Comparison of ENCODE assay signal across 16 mouse cellular contexts in the genomic region with DNA sequence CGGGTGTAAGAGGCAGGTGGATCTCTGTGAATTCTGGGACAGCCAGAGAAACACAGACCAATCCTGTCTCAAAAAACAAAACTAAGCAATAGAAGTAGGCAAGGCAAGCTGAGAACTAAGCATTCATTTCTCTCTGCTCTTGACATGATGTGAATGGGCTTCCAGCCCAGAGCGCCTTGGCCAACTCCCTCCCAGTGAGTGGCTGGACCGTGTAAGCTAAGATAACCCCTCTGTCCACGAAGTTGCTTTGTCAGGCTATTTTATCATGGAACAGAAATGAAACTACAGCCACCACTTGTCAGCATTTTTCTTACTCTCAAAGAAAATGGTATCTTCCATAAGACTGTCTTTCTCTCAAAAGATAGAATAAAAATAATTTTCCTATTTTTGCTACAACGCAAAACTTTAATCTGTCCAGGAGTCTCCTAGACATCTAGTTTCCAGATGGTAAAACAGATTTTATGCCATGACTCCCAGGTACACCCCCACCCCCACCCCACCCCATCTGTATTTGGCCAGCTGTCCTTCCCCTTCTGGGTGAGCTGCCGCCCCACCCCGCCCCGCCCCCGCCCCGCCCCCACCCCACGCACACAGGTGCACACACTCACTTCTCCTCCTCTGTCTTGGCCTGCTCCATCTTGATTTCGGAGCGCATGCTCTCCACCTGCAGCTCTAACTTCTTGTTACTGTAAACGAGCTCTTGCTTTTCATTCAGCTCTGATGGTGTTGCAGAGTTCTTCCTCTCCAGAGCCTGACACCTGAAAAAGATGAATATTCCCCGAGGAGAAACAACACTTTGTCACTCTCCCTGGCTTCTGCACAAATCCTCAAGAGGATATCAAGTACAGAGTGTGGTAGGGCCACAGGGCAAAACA. TPM values are rescaled to one million over a fixed set of nuclear protein-coding genes. Genes with fewer than 3 reads are reported as not detected.
DNase-seq lines count a peak whose midpoint lies in the region; ATAC-seq and TF ChIP-seq lines count a peak whose summit lies in the region.
"Had no signal": no experiment of that assay in that cellular context is flagged by ENCODE, and none has a peak within 500 bp of the region (broad histone marks: within the 10 kb centered on the region; RNA-seq: fewer than 3 reads in every experiment).

No protein-coding gene starts in this region.

- DNase-seq in gastrocnemius, adult 18-20 months (ENCODE audit: low spot score) = peak; percentile 57
- no peak for DNase-seq in gastrocnemius, postnatal 25 days
- peak; percentile 44 for DNase-seq in lung, embryonic 14.5 days
- no peak for DNase-seq in lung, adult 18-20 months
- DNase-seq in skeletal muscle tissue, adult 2 months (ENCODE audit: low read depth, low spot score) = peak; percentile 65
- no peak for DNase-seq in c-Kit-positive CD71-positive TER-119-positive erythroid progenitor cells, embryonic 14.5 days (ENCODE audit: low spot score)
- DNase-seq: cerebellum, postnatal 36 days had no signal

- no peaks in the 10 kb centered on the region; the same call in 1 of the 2 replicates for H3K4me1 ChIP-seq in lung, embryonic 14.5 days (ENCODE audit: insufficient read depth)
- H3K4me1 ChIP-seq in intestine, postnatal 0 days (replicated peaks; ENCODE audit: control insufficient read depth, insufficient read depth, low read length) = no peaks in the 10 kb centered on the region
- H3K4me1 ChIP-seq: limb, embryonic 12.5 days had no signal

- H3K9ac ChIP-seq in lung, embryonic 14.5 days = no peak overlapping the region
- no peak overlapping the region for H3K9ac ChIP-seq in intestine, postnatal 0 days (ENCODE audit: low read depth, low read length)
- H3K9ac ChIP-seq: limb, embryonic 12.5 days; midbrain, embryonic 15.5 days had no signal

- no peaks in the 10 kb centered on the region for H3K9me3 ChIP-seq in lung, embryonic 14.5 days (ENCODE audit: low read depth, low read length)
- H3K9me3 ChIP-seq in intestine, postnatal 0 days (ENCODE audit: control insufficient read depth) = no peaks in the 10 kb centered on the region
- H3K9me3 ChIP-seq: limb, embryonic 12.5 days; midbrain, embryonic 15.5 days had no signal

- peak; percentile 36; the same call in 1 of the 2 replicates for ATAC-seq in lung, embryonic 14.5 days (ENCODE audit: insufficient read depth)
- no peak for ATAC-seq in intestine, postnatal 0 days
- ATAC-seq in activated CD4-positive, CD25-positive, alpha-beta regulatory T cell, adult 4 months = no peak
- ATAC-seq: hindbrain, postnatal 0 days; midbrain, embryonic 15.5 days had no signal

- H3K4me2 ChIP-seq in lung, embryonic 14.5 days = no peak overlapping the region
- no peak overlapping the region for H3K4me2 ChIP-seq in intestine, postnatal 0 days (replicated peaks; ENCODE audit: low read depth)
- H3K4me2 ChIP-seq: limb, embryonic 12.5 days; midbrain, embryonic 15.5 days had no signal

- H3K27me3 ChIP-seq in lung, embryonic 14.5 days (ENCODE audit: insufficient read depth, low read length) = no peaks in the 10 kb centered on the region
- H3K27me3 ChIP-seq in intestine, postnatal 0 days (replicated peaks; ENCODE audit: control insufficient read depth, insufficient read depth, low read length) = no peaks in the 10 kb centered on the region
- H3K27me3 ChIP-seq: limb, embryonic 12.5 days; midbrain, embryonic 15.5 days had no signal

- no peak for TF ChIP-seq CTCF in lung, embryonic 14.5 days (IDR thresholded peaks at IDR 0.05; ENCODE audit: low read depth)
- no peak for TF ChIP-seq CTCF in intestine, postnatal 0 days (IDR thresholded peaks at IDR 0.05; ENCODE audit: low read depth)

- no peak overlapping the region for H3K27ac ChIP-seq in lung, embryonic 14.5 days (ENCODE audit: low read depth)
- H3K27ac ChIP-seq in intestine, postnatal 0 days (ENCODE audit: low read depth, low read length) = 0 out of 2 replicates have a peak overlapping the region, but pooled peaks have one; percentile 35
- H3K27ac ChIP-seq: hindbrain, postnatal 0 days; layer of hippocampus, adult 2 months; limb, embryonic 12.5 days; midbrain, embryonic 15.5 days had no signal

- no peak overlapping the region for H3K4me3 ChIP-seq in lung, embryonic 14.5 days (ENCODE audit: low read depth, low read length)
- no peak overlapping the region for H3K4me3 ChIP-seq in intestine, postnatal 0 days (ENCODE audit: low read depth, low read length)
- H3K4me3 ChIP-seq: layer of hippocampus, adult 2 months; limb, embryonic 12.5 days; midbrain, embryonic 15.5 days had no signal

- WGBS in lung, embryonic 14.5 days = 49% methylated on average over 15 of the region's 15 CpGs
- WGBS in intestine, postnatal 0 days = 50% methylated on average over 14 of the region's 15 CpGs

- no peaks in the 10 kb centered on the region for H3K36me3 ChIP-seq in lung, embryonic 14.5 days (ENCODE audit: insufficient read depth)
- peaks cover 52% of the 10 kb centered on the region for H3K36me3 ChIP-seq in intestine, postnatal 0 days (ENCODE audit: control insufficient read depth, insufficient read depth)
- H3K36me3 ChIP-seq: limb, embryonic 12.5 days; midbrain, embryonic 15.5 days had no signal

RNA-seq across cellular contexts. Expression of a gene that starts 21.2 kb away (rescaled TPM):
- total RNA-seq in gastrocnemius, adult 18-20 months (2021) = under 1 TPM in 1 of 2 experiments, not detected in 1; 0.05 TPM
- total RNA-seq in gastrocnemius, postnatal 25 days (2021) = under 1 TPM; 0.31 to 0.72 TPM
- 50.3 and 52.3 TPM in 2 replicates for polyA plus RNA-seq in lung, embryonic 14.5 days (2014; fragmentation: Nextera tagmentation; extraction: Ambion mirVana)
- 9.2 and 9.3 TPM in 2 replicates for polyA plus RNA-seq in intestine, postnatal 0 days (2015; fragmentation: Nextera tagmentation; extraction: Ambion mirVana)
- 10 to 100 TPM in 1 of 2 experiments, 1 to 10 TPM in 1; 7.7 to 12.3 TPM for polyA plus RNA-seq in activated CD4-positive, CD25-positive, alpha-beta regulatory T cell, adult 4 months (2017; shearing (Covaris generic))

RNA-seq across cellular contexts. Expression of a gene that starts 30.1 kb away (rescaled TPM):
- 10 to 100 TPM; 81.4 to 99.0 TPM for total RNA-seq in gastrocnemius, adult 18-20 months (2021)
- 10 to 100 TPM; 58.9 to 62.0 TPM for total RNA-seq in gastrocnemius, postnatal 25 days (2021)
- polyA plus RNA-seq in lung, embryonic 14.5 days (2014; fragmentation: Nextera tagmentation; extraction: Ambion mirVana) = 5.8 and 6.5 TPM in 2 replicates
- 62.7 and 74.2 TPM in 2 replicates for polyA plus RNA-seq in intestine, postnatal 0 days (2015; fragmentation: Nextera tagmentation; extraction: Ambion mirVana)
- polyA plus RNA-seq in activated CD4-positive, CD25-positive, alpha-beta regulatory T cell, adult 4 months (2017; shearing (Covaris generic)) = 1 to 10 TPM in 1 of 2 experiments, under 1 TPM in 1; 0.98 to 1.5 TPM

RNA-seq across cellular contexts. Expression of a gene that starts 57.9 kb away (rescaled TPM):
- under 1 TPM in 1 of 2 experiments, not detected in 1; 0.40 TPM for total RNA-seq in gastrocnemius, adult 18-20 months (2021)
- not detected for total RNA-seq in gastrocnemius, postnatal 25 days (2021)
- polyA plus RNA-seq in lung, embryonic 14.5 days (2014; fragmentation: Nextera tagmentation; extraction: Ambion mirVana) = not detected in 2 replicates
- not detected in 2 replicates for polyA plus RNA-seq in intestine, postnatal 0 days (2015; fragmentation: Nextera tagmentation; extraction: Ambion mirVana)
- not detected for polyA plus RNA-seq in activated CD4-positive, CD25-positive, alpha-beta regulatory T cell, adult 4 months (2017; shearing (Covaris generic))
- total RNA-seq: MEL had no signal
- polyA plus RNA-seq: limb, embryonic 12.5 days; neural tube, embryonic 14.5 days; testis, adult 2 months had no signal

Comparison
In these comparisons a context has a peak if more than half of its experiments do, and no peak if none do; other contexts are left out.
1. DNase-seq: peak in gastrocnemius, adult 18-20 months (single experiment), lung, embryonic 14.5 days (single experiment) and skeletal muscle tissue, adult 2 months (single experiment); none in gastrocnemius, postnatal 25 days (single experiment), lung, adult 18-20 months (0 of 2) and c-Kit-positive CD71-positive TER-119-positive erythroid progenitor cells, embryonic 14.5 days (single experiment).